Mouse (Mus musculus) myocyte (in vitro differentiated cells): ENCODE results near the gene Tars.

ENCODE experiments used
- CEBPB ChIP-seq: IDR thresholded peaks from 2 replicates; pipeline ENCODE4 v1.6.1; 2011; ENCODE audit warnings: mild to moderate bottlenecking, moderate library complexity; ENCODE audit not compliant: poor library complexity, insufficient read depth, severe bottlenecking
- E2F4 ChIP-seq: IDR thresholded peaks from one replicate; pipeline ENCODE4 v1.6.1; 2011; ENCODE audit warnings: mild to moderate bottlenecking, control low read depth, moderate library complexity; ENCODE audit not compliant: insufficient read depth
- MAX ChIP-seq: IDR thresholded peaks from one replicate; pipeline ENCODE4 v1.6.1; 2011; ENCODE audit warnings: low read depth, mild to moderate bottlenecking, control low read depth
- POLR2A ChIP-seq: IDR thresholded peaks from one replicate; pipeline ENCODE4 v1.6.1; 2011; ENCODE audit warnings: low read depth, mild to moderate bottlenecking, control low read depth, moderate library complexity; ENCODE audit not compliant: insufficient read length
- TCF12 ChIP-seq: IDR thresholded peaks from one replicate; pipeline ENCODE4 v1.6.1; 2011; ENCODE audit warnings: mild to moderate bottlenecking, control low read depth; ENCODE audit not compliant: poor library complexity, insufficient read depth, severe bottlenecking
- USF1 ChIP-seq: IDR thresholded peaks from one replicate; pipeline ENCODE4 v1.6.1; 2011; ENCODE audit warnings: low read depth, mild to moderate bottlenecking, control low read depth, moderate library complexity

DNA sequence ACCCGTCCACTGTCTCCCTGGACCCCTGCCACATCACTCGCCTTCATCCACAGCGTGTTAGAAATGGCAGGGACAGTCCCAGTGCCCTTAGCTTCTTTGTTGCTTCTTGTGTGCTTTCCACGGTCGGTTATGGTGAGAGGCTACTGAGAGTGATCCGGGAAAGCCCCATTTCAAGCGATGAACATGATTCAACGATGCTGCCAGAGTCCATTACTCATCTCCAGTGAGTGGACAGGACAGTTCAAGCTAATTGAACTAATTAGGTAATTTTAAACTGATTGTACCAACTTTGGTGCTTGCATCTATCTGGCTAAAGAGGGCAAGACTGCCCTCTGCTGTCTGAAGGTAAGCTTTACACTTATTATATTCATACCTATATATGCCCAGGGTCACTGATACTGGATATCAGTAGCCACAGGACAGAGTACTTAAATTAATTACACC, 19.4 kb downstream of the Tars start:
- no peak for TF ChIP-seq USF1
- no peak for TF ChIP-seq MAX
- no peak for TF ChIP-seq E2F4
- no peak for TF ChIP-seq TCF12
- no peak for TF ChIP-seq POLR2A
- TF ChIP-seq CEBPB = no peak
